Mouse (Mus musculus) ES-E14 (cell line): ENCODE data around the gene Cd81. TPM values are rescaled to one million over a fixed set of nuclear protein-coding genes. Genes with fewer than 3 reads are reported as not detected.

ENCODE experiments used
- DNase-seq: peaks from one replicate; pipeline ENCODE4 v3.0.0-alpha.2; 2013; ENCODE audit warnings: low read depth, low spot score
- H3K27ac ChIP-seq: 2 replicates; pipeline ENCODE4 v1.5.1; 2012; ENCODE audit warnings: low read depth, mild to moderate bottlenecking, low read length, moderate library complexity, mixed read lengths; ENCODE audit not compliant: poor library complexity, insufficient read depth, severe bottlenecking
- H3K36me3 ChIP-seq: 2 replicates; pipeline ENCODE4 v1.6.1; 2012; ENCODE audit warnings: mild to moderate bottlenecking, low read length, moderate library complexity, mixed read lengths; ENCODE audit not compliant: control insufficient read depth, poor library complexity, insufficient read depth, severe bottlenecking
- H3K4me1 ChIP-seq, 2 experiments: fragments of 150-350 bp in 1 of 2; sonication (generic) in 1 of 2; 2 replicates each; pipeline ENCODE4 v1.6.1; 2012; ENCODE audit warnings: low read length in 2 of 2, mild to moderate bottlenecking in 1 of 2, mixed read lengths in 1 of 2; ENCODE audit not compliant: control insufficient read depth in 2 of 2, insufficient read depth in 2 of 2, poor library complexity in 1 of 2
- H3K4me3 ChIP-seq, 2 experiments: fragments of 150-350 bp in 1 of 2; sonication (generic) in 1 of 2; 2 replicates each; pipeline ENCODE4 v1.5.1; 2012; ENCODE audit warnings: low read length in 2 of 2, low read depth in 1 of 2, mild to moderate bottlenecking in 1 of 2, mixed read lengths in 1 of 2; ENCODE audit not compliant: insufficient read depth in 1 of 2, poor library complexity in 1 of 2, severe bottlenecking in 1 of 2
- H3K9ac ChIP-seq: 2 replicates; pipeline ENCODE4 v1.6.1; 2012; ENCODE audit warnings: low read depth, mild to moderate bottlenecking, low read length, mixed read lengths; ENCODE audit not compliant: poor library complexity, insufficient read depth, severe bottlenecking
- H3K9me3 ChIP-seq: fragments of 150-350 bp; sonication (generic); 2 replicates; pipeline ENCODE4 v1.6.1; 2012; ENCODE audit warnings: low read depth, mild to moderate bottlenecking, low read length; ENCODE audit not compliant: control insufficient read depth, insufficient read depth
- CHD2 ChIP-seq: IDR thresholded peaks from 2 replicates; pipeline ENCODE4 v1.6.1; 2014; ENCODE audit warnings: mild to moderate bottlenecking, low read depth, low read length, inconsistent platforms
- HCFC1 ChIP-seq: IDR thresholded peaks from 2 replicates; pipeline ENCODE4 v1.6.1; 2012; ENCODE audit warnings: low read length, inconsistent platforms, borderline replicate concordance; ENCODE audit not compliant: insufficient read depth
- MAFK ChIP-seq: IDR thresholded peaks from 2 replicates; pipeline ENCODE4 v1.6.1; 2014; ENCODE audit warnings: mild to moderate bottlenecking, low read depth, low read length, inconsistent platforms; ENCODE audit not compliant: insufficient read depth
- ZC3H11A ChIP-seq: IDR thresholded peaks from 2 replicates; pipeline ENCODE4 v1.6.1; 2012; ENCODE audit warnings: low read depth, mild to moderate bottlenecking, inconsistent platforms, low read length, borderline replicate concordance
- ZNF384 ChIP-seq: IDR thresholded peaks from 2 replicates; pipeline ENCODE4 v1.6.1; 2012; ENCODE audit warnings: low read depth, low read length, inconsistent platforms
- in situ Hi-C, 2 experiments: fragments of 600-800 bp; cut with MboI; formaldehyde crosslinking; loops; one replicate each; pipeline ENCODE4 v1.15.1; 2025; ENCODE audit warnings: low sequenced_read_pairs in 2 of 2, inconsistent platforms in 1 of 2; ENCODE audit not compliant: unreplicated experiment in 2 of 2
- total RNA-seq: library from RNA; depleted of rRNA; stranded (reverse); fragments of 300-350 nt; gene quantifications from 2 replicates; pipeline ENCODE4 v1.2.3, GENCODE M21; 2012

The Cd81 gene
- total RNA-seq, 1 experiment, result 403 TPM

- no peak for DNase-seq
- no peak overlapping the region for H3K4me3 ChIP-seq
- no peaks in the 10 kb centered on the region for H3K9me3 ChIP-seq
- in situ Hi-C loops, result no loop called here
- no peak for TF ChIP-seq ZC3H11A
- TF ChIP-seq ZNF384, result no peak
- TF ChIP-seq MAFK, result no peak
- no peak for TF ChIP-seq CHD2
- no peak for TF ChIP-seq HCFC1
- H3K36me3 ChIP-seq, result no peaks in the 10 kb centered on the region; the same call in 1 of the 2 replicates
- no peak overlapping the region for H3K27ac ChIP-seq
- H3K9ac ChIP-seq, result no peak overlapping the region
- H3K4me1 ChIP-seq, result no peaks in the 10 kb centered on the region
Measured at GRCm38 (mm10) chr7:143040561-143040960, 12.0 kb upstream of the Cd81 start.

- in situ Hi-C loops, result no loop called here
- no peak for DNase-seq
- H3K9me3 ChIP-seq, result no peaks in the 10 kb centered on the region
- H3K36me3 ChIP-seq, result no peaks in the 10 kb centered on the region; the same call in 1 of the 2 replicates
- no peak for TF ChIP-seq MAFK
- no peak for TF ChIP-seq HCFC1
- no peak for TF ChIP-seq ZC3H11A
- TF ChIP-seq CHD2, result no peak
- TF ChIP-seq ZNF384, result no peak
- no peak overlapping the region for H3K27ac ChIP-seq
- no peak overlapping the region for H3K9ac ChIP-seq
- no peaks in the 10 kb centered on the region for H3K4me1 ChIP-seq
- no peak overlapping the region for H3K4me3 ChIP-seq
Measured at GRCm38 (mm10) chr7:143041138-143041822, 11.3 kb upstream of the Cd81 start.

GRCm38 (mm10) chr7:143042089-143042488 is 10.4 kb upstream of the Cd81 start:
- Histone ChIP-seq H3K4me1 (no peaks in the 10 kb centered on the region), H3K9ac (no peak overlapping the region), H3K9me3 (no peaks in the 10 kb centered on the region), H3K36me3 (no peaks in the 10 kb centered on the region; the same call in 1 of the 2 replicates), H3K27ac (no peak overlapping the region), H3K4me3 (no peak overlapping the region)
- in situ Hi-C loops, result no loop called here
- DNase-seq, result no peak
- TF ChIP-seq CHD2, result no peak
- no peak for TF ChIP-seq ZC3H11A
- no peak for TF ChIP-seq ZNF384
- TF ChIP-seq HCFC1, result no peak
- TF ChIP-seq MAFK, result no peak

- Histone ChIP-seq H3K27ac (no peak overlapping the region), H3K9me3 (no peaks in the 10 kb centered on the region), H3K4me1 (no peaks in the 10 kb centered on the region), H3K4me3 (no peak overlapping the region), H3K36me3 (no peaks in the 10 kb centered on the region; the same call in 1 of the 2 replicates), H3K9ac (no peak overlapping the region)
- TF ChIP-seq HCFC1 (no peak), CHD2 (no peak), ZC3H11A (no peak), MAFK (no peak), ZNF384 (no peak)
- in situ Hi-C loops, result no loop called here
- DNase-seq, result no peak
Measured at GRCm38 (mm10) chr7:143042897-143043300, 9.6 kb upstream of the Cd81 start.
